Mouse (Mus musculus) megakaryocyte, embryonic 14.5 days (primary cell): ENCODE measurements around the gene Copz1. TPM values are rescaled to one million over a fixed set of nuclear protein-coding genes. Genes with fewer than 3 reads are reported as not detected.

ENCODE experiments used
- H3K27me3 ChIP-seq: replicated peaks from 2 replicates; pipeline ENCODE3; 2012; ENCODE audit warnings: inconsistent platforms
- H3K36me3 ChIP-seq: replicated peaks from 2 replicates; pipeline ENCODE3; 2012; ENCODE audit warnings: low read length, inconsistent platforms, mixed read lengths
- H3K4me1 ChIP-seq: 2 replicates; pipeline ENCODE4 v1.6.1; 2012; ENCODE audit warnings: inconsistent platforms
- H3K4me3 ChIP-seq: replicated peaks from 2 replicates; pipeline ENCODE3; 2012; ENCODE audit warnings: moderate library complexity, mild to moderate bottlenecking, inconsistent platforms
- H3K9me3 ChIP-seq: 2 replicates; pipeline ENCODE4 v1.6.1; 2012; ENCODE audit warnings: inconsistent platforms
- FLI1 ChIP-seq: IDR thresholded peaks from 2 replicates; pipeline ENCODE4 v1.6.1; 2012; ENCODE audit warnings: low read length, inconsistent platforms, mixed read lengths
- GATA1 ChIP-seq: IDR thresholded peaks from 3 replicates; pipeline ENCODE4 v1.6.1; 2012; ENCODE audit warnings: mixed read lengths, low read length, inconsistent platforms, borderline replicate concordance
- polyA plus RNA-seq: library from polyadenylated mRNA; stranded (reverse); fragments of >175 nt; gene quantifications from 2 replicates; pipeline ENCODE4 v1.2.3, GENCODE M21; 2012; ENCODE audit warnings: low replicate concordance; ENCODE audit not compliant: insufficient read depth

The Copz1 gene
- polyA plus RNA-seq, 1 experiment = 56.2 TPM

- no peak for TF ChIP-seq GATA1
- no peaks in the 10 kb centered on the region for H3K9me3 ChIP-seq
- peaks cover 95% of the 10 kb centered on the region for H3K36me3 ChIP-seq
- peaks cover 21% of the 10 kb centered on the region for H3K4me1 ChIP-seq
- H3K4me3 ChIP-seq = no peak overlapping the region
- H3K27me3 ChIP-seq = no peaks in the 10 kb centered on the region
Measured at GRCm38 (mm10) chr15:103293375-103293774, 20.9 kb downstream of the Copz1 start.

GRCm38 (mm10) chr15:103294649-103295048 is 22.1 kb downstream of the Copz1 start:
- peaks cover 9% of the 10 kb centered on the region; the same call in 1 of the 2 replicates for H3K4me1 ChIP-seq
- TF ChIP-seq GATA1 (no peak), FLI1 (no peak)
- no peaks in the 10 kb centered on the region for H3K27me3 ChIP-seq
- H3K4me3 ChIP-seq = no peak overlapping the region
- H3K36me3 ChIP-seq = peaks cover 95% of the 10 kb centered on the region
- H3K9me3 ChIP-seq = no peaks in the 10 kb centered on the region

GRCm38 (mm10) chr15:103295851-103296250 is 23.3 kb downstream of the Copz1 start:
- H3K4me3 ChIP-seq = no peak overlapping the region
- no peaks in the 10 kb centered on the region for H3K9me3 ChIP-seq
- peaks cover 95% of the 10 kb centered on the region for H3K36me3 ChIP-seq
- peaks cover 5% of the 10 kb centered on the region for H3K4me1 ChIP-seq
- TF ChIP-seq FLI1 (no peak), GATA1 (no peak)
- H3K27me3 ChIP-seq = no peaks in the 10 kb centered on the region

GRCm38 (mm10) chr15:103297313-103297712 is 24.8 kb downstream of the Copz1 start:
- peaks cover 90% of the 10 kb centered on the region for H3K36me3 ChIP-seq
- no peak for TF ChIP-seq GATA1
- TF ChIP-seq FLI1 = no peak
- H3K9me3 ChIP-seq = no peaks in the 10 kb centered on the region
- no peak overlapping the region for H3K4me3 ChIP-seq
- peaks cover 19% of the 10 kb centered on the region for H3K4me1 ChIP-seq
- H3K27me3 ChIP-seq = peaks cover under 1% of the 10 kb centered on the region

- TF ChIP-seq GATA1 (no peak), FLI1 (no peak)
- peaks cover 83% of the 10 kb centered on the region for H3K36me3 ChIP-seq
- H3K4me3 ChIP-seq = no peak overlapping the region
- peaks cover 7% of the 10 kb centered on the region for H3K27me3 ChIP-seq
- no peaks in the 10 kb centered on the region for H3K9me3 ChIP-seq
- peaks cover 26% of the 10 kb centered on the region for H3K4me1 ChIP-seq
Measured at GRCm38 (mm10) chr15:103298026-103298425, 25.5 kb downstream of the Copz1 start.

- no peak overlapping the region for H3K4me3 ChIP-seq
- H3K27me3 ChIP-seq = peaks cover 17% of the 10 kb centered on the region
- H3K36me3 ChIP-seq = peaks cover 73% of the 10 kb centered on the region
- H3K4me1 ChIP-seq = peaks cover 36% of the 10 kb centered on the region
- TF ChIP-seq GATA1 = no peak
- no peaks in the 10 kb centered on the region for H3K9me3 ChIP-seq
Measured at GRCm38 (mm10) chr15:103298861-103299616, 26.5 kb downstream of the Copz1 start.

GRCm38 (mm10) chr15:103299644-103300043 is 27.1 kb downstream of the Copz1 start:
- H3K4me3 ChIP-seq = no peak overlapping the region

GRCm38 (mm10) chr15:103300067-103300471 is 27.6 kb downstream of the Copz1 start:
- Histone ChIP-seq H3K4me3 (no peak overlapping the region), H3K27me3 (peaks cover 26% of the 10 kb centered on the region), H3K4me1 (peaks cover 47% of the 10 kb centered on the region), H3K9me3 (no peaks in the 10 kb centered on the region), H3K36me3 (peaks cover 67% of the 10 kb centered on the region)
- TF ChIP-seq FLI1 = no peak
- no peak for TF ChIP-seq GATA1

More at GRCm38 (mm10) chr15:103299644-103300043, 27.1 kb downstream of the Copz1 start:
- H3K9me3 ChIP-seq = no peaks in the 10 kb centered on the region
- TF ChIP-seq GATA1 (no peak), FLI1 (no peak)
- H3K4me1 ChIP-seq = peaks cover 42% of the 10 kb centered on the region
- H3K36me3 ChIP-seq = peaks cover 70% of the 10 kb centered on the region
- H3K27me3 ChIP-seq = peaks cover 23% of the 10 kb centered on the region

- H3K4me1 ChIP-seq = peaks cover 52% of the 10 kb centered on the region
- H3K36me3 ChIP-seq = peaks cover 62% of the 10 kb centered on the region
- no peaks in the 10 kb centered on the region for H3K9me3 ChIP-seq
- peaks cover 28% of the 10 kb centered on the region for H3K27me3 ChIP-seq
- no peak overlapping the region for H3K4me3 ChIP-seq
- TF ChIP-seq GATA1 (no peak), FLI1 (no peak)
Measured at GRCm38 (mm10) chr15:103300560-103300959, 28.0 kb downstream of the Copz1 start.

- no peak overlapping the region for H3K4me3 ChIP-seq
- TF ChIP-seq GATA1 = no peak
- TF ChIP-seq FLI1 = no peak
Measured at GRCm38 (mm10) chr15:103301046-103301445, 28.5 kb downstream of the Copz1 start.

GRCm38 (mm10) chr15:103301547-103302340 is 29.2 kb downstream of the Copz1 start:
- Histone ChIP-seq H3K9me3 (no peaks in the 10 kb centered on the region), H3K27me3 (peaks cover 30% of the 10 kb centered on the region), H3K4me1 (peaks cover 61% of the 10 kb centered on the region), H3K36me3 (peaks cover 50% of the 10 kb centered on the region), H3K4me3 (no peak overlapping the region)
- TF ChIP-seq FLI1 (no peak), GATA1 (no peak)

More at GRCm38 (mm10) chr15:103301046-103301445, 28.5 kb downstream of the Copz1 start:
- Histone ChIP-seq H3K36me3 (peaks cover 57% of the 10 kb centered on the region), H3K4me1 (peaks cover 56% of the 10 kb centered on the region), H3K27me3 (peaks cover 28% of the 10 kb centered on the region), H3K9me3 (no peaks in the 10 kb centered on the region)
